Mouse (Mus musculus) ES-E14 (cell line): ENCODE results near the gene Hacd2.

Experiments
- CHD2 ChIP-seq: IDR thresholded peaks from 2 replicates; pipeline ENCODE4 v1.6.1; 2014; ENCODE audit warnings: mild to moderate bottlenecking, low read depth, low read length, inconsistent platforms
- HCFC1 ChIP-seq: IDR thresholded peaks from 2 replicates; pipeline ENCODE4 v1.6.1; 2012; ENCODE audit warnings: low read length, inconsistent platforms, borderline replicate concordance; ENCODE audit not compliant: insufficient read depth
- MAFK ChIP-seq: IDR thresholded peaks from 2 replicates; pipeline ENCODE4 v1.6.1; 2014; ENCODE audit warnings: mild to moderate bottlenecking, low read depth, low read length, inconsistent platforms; ENCODE audit not compliant: insufficient read depth
- ZC3H11A ChIP-seq: IDR thresholded peaks from 2 replicates; pipeline ENCODE4 v1.6.1; 2012; ENCODE audit warnings: low read depth, mild to moderate bottlenecking, inconsistent platforms, low read length, borderline replicate concordance
- ZNF384 ChIP-seq: IDR thresholded peaks from 2 replicates; pipeline ENCODE4 v1.6.1; 2012; ENCODE audit warnings: low read depth, low read length, inconsistent platforms

GRCm38 (mm10) chr16:35004356-35004755 lies 17.9 kb upstream of the Hacd2 start:
- TF ChIP-seq ZC3H11A (no peak), HCFC1 (no peak), CHD2 (no peak), MAFK (no peak), ZNF384 (no peak)
